Mouse (Mus musculus): ENCODE results near the gene Epha2. TPM values are rescaled to one million over a fixed set of nuclear protein-coding genes. Genes with fewer than 3 reads are reported as not detected.

The Epha2 gene
- polyA plus RNA-seq, 1 experiment from 2014 or later = 0.75 TPM

GRCm38 (mm10) chr4:141288152-141288551 is 12.9 kb upstream of the Epha2 start:
- Histone ChIP-seq H3K27ac (replicated peaks) (no peak overlapping the region), H3K9ac (no peak overlapping the region), H3K27me3 (peaks cover 81% of the 10 kb centered on the region), H3K9me3 (replicated peaks) (no peaks in the 10 kb centered on the region), H3K4me1 (replicated peaks) (peaks cover 26% of the 10 kb centered on the region), H3K4me3 (replicated peaks) (no peak overlapping the region), H3K4me2 (no peak overlapping the region), H3K36me3 (replicated peaks) (no peaks in the 10 kb centered on the region)
- 52% methylated on average over 8 of the region's 8 CpGs for WGBS (ENCODE audit: insufficient replicate concordance)
- ATAC-seq (ENCODE audit: insufficient read depth) = no peak

- peaks cover 26% of the 10 kb centered on the region for H3K4me1 ChIP-seq (replicated peaks)
- H3K27me3 ChIP-seq = peaks cover 97% of the 10 kb centered on the region
- 3% methylated on average over 47 of the region's 47 CpGs for WGBS (ENCODE audit: insufficient replicate concordance)
- no peaks in the 10 kb centered on the region for H3K9me3 ChIP-seq (replicated peaks)
- H3K4me3 ChIP-seq (replicated peaks) = peak overlapping the region; percentile 29; the same call in 1 of the 2 replicates
- H3K27ac ChIP-seq (replicated peaks) = no peak overlapping the region
- H3K4me2 ChIP-seq = peak overlapping the region; percentile 60
- no peak for ATAC-seq (ENCODE audit: insufficient read depth)
- no peak overlapping the region for H3K9ac ChIP-seq
- no peaks in the 10 kb centered on the region for H3K36me3 ChIP-seq (replicated peaks)
Measured at GRCm38 (mm10) chr4:141291571-141292375, 9.3 kb upstream of the Epha2 start.

- Histone ChIP-seq H3K4me2 (peak overlapping the region; percentile 25; the same call in 1 of the 2 replicates), H3K9ac (no peak overlapping the region), H3K4me3 (replicated peaks) (0 out of 2 replicates have a peak overlapping the region, but pooled peaks have one; percentile 7), H3K27ac (replicated peaks) (no peak overlapping the region), H3K27me3 (peaks cover 95% of the 10 kb centered on the region), H3K4me1 (replicated peaks) (peaks cover 14% of the 10 kb centered on the region), H3K9me3 (replicated peaks) (no peaks in the 10 kb centered on the region), H3K36me3 (replicated peaks) (no peaks in the 10 kb centered on the region)
- WGBS (ENCODE audit: insufficient replicate concordance) = 10% methylated on average over 15 of the region's 15 CpGs
- ATAC-seq (ENCODE audit: insufficient read depth) = no peak
Measured at GRCm38 (mm10) chr4:141295774-141296186, 5.3 kb upstream of the Epha2 start.

GRCm38 (mm10) chr4:141297934-141298333 is 3.1 kb upstream of the Epha2 start:
- H3K27me3 ChIP-seq = peaks cover 95% of the 10 kb centered on the region
- H3K27ac ChIP-seq (replicated peaks) = no peak overlapping the region
- WGBS (ENCODE audit: insufficient replicate concordance) = 58% methylated on average over 7 of the region's 7 CpGs
- no peaks in the 10 kb centered on the region for H3K9me3 ChIP-seq (replicated peaks)
- no peak for ATAC-seq (ENCODE audit: insufficient read depth)
- no peaks in the 10 kb centered on the region for H3K36me3 ChIP-seq (replicated peaks)
- no peak overlapping the region for H3K4me2 ChIP-seq
- H3K4me3 ChIP-seq (replicated peaks) = no peak overlapping the region
- peaks cover 22% of the 10 kb centered on the region for H3K4me1 ChIP-seq (replicated peaks)
- no peak overlapping the region for H3K9ac ChIP-seq

- Histone ChIP-seq H3K4me2 (no peak overlapping the region), H3K4me1 (replicated peaks) (peaks cover 22% of the 10 kb centered on the region), H3K27me3 (peaks cover 95% of the 10 kb centered on the region), H3K9me3 (replicated peaks) (no peaks in the 10 kb centered on the region), H3K36me3 (replicated peaks) (no peaks in the 10 kb centered on the region), H3K4me3 (replicated peaks) (no peak overlapping the region), H3K27ac (replicated peaks) (no peak overlapping the region), H3K9ac (no peak overlapping the region)
- ATAC-seq (ENCODE audit: insufficient read depth) = no peak
- WGBS (ENCODE audit: insufficient replicate concordance) = 27% methylated on average over 13 of the region's 13 CpGs
Measured at GRCm38 (mm10) chr4:141299356-141299755, 1.7 kb upstream of the Epha2 start.

GRCm38 (mm10) chr4:141300196-141300595 is 844 bp upstream of the Epha2 start:
- ATAC-seq (ENCODE audit: insufficient read depth) = no peak
- Histone ChIP-seq H3K4me2 (no peak overlapping the region), H3K4me3 (replicated peaks) (no peak overlapping the region), H3K27ac (replicated peaks) (no peak overlapping the region), H3K36me3 (replicated peaks) (no peaks in the 10 kb centered on the region), H3K4me1 (replicated peaks) (peaks cover 22% of the 10 kb centered on the region), H3K9ac (no peak overlapping the region), H3K27me3 (peaks cover 89% of the 10 kb centered on the region), H3K9me3 (replicated peaks) (no peaks in the 10 kb centered on the region)
- 28% methylated on average over 4 of the region's 4 CpGs for WGBS (ENCODE audit: insufficient replicate concordance)

GRCm38 (mm10) chr4:141301591-141302427 is 769 bp downstream of the Epha2 start:
- Histone ChIP-seq H3K27ac (replicated peaks) (no peak overlapping the region), H3K9me3 (replicated peaks) (no peaks in the 10 kb centered on the region), H3K4me1 (replicated peaks) (peaks cover 18% of the 10 kb centered on the region; the same call in 1 of the 2 replicates), H3K36me3 (replicated peaks) (no peaks in the 10 kb centered on the region), H3K4me3 (replicated peaks) (peak overlapping the region; percentile 58), H3K9ac (peak overlapping the region; percentile 40), H3K27me3 (peaks cover 76% of the 10 kb centered on the region), H3K4me2 (peak overlapping the region; percentile 64)
- no peak for ATAC-seq (ENCODE audit: insufficient read depth)
- 2% methylated on average over 50 of the region's 51 CpGs for WGBS (ENCODE audit: insufficient replicate concordance)

GRCm38 (mm10) chr4:141302428-141303401 is 1.7 kb downstream of the Epha2 start:
- 16% methylated on average over 27 of the region's 27 CpGs for WGBS (ENCODE audit: insufficient replicate concordance)
- Histone ChIP-seq H3K36me3 (replicated peaks) (no peaks in the 10 kb centered on the region), H3K4me2 (peak overlapping the region; percentile 64), H3K27me3 (peaks cover 67% of the 10 kb centered on the region), H3K9me3 (replicated peaks) (no peaks in the 10 kb centered on the region), H3K9ac (peak overlapping the region; percentile 40; the same call in 1 of the 2 replicates), H3K27ac (replicated peaks) (no peak overlapping the region), H3K4me3 (replicated peaks) (peak overlapping the region; percentile 58), H3K4me1 (replicated peaks) (peaks cover 18% of the 10 kb centered on the region; the same call in 1 of the 2 replicates)
- ATAC-seq (ENCODE audit: insufficient read depth) = no peak

GRCm38 (mm10) chr4:141303402-141304222 is 2.6 kb downstream of the Epha2 start:
- Histone ChIP-seq H3K4me2 (no peak overlapping the region), H3K27ac (replicated peaks) (no peak overlapping the region), H3K9me3 (replicated peaks) (no peaks in the 10 kb centered on the region), H3K36me3 (replicated peaks) (no peaks in the 10 kb centered on the region), H3K27me3 (peaks cover 60% of the 10 kb centered on the region), H3K4me3 (replicated peaks) (no peak overlapping the region), H3K4me1 (replicated peaks) (peaks cover 18% of the 10 kb centered on the region; the same call in 1 of the 2 replicates), H3K9ac (no peak overlapping the region)
- ATAC-seq (ENCODE audit: insufficient read depth) = no peak
- 49% methylated on average over 7 of the region's 7 CpGs for WGBS (ENCODE audit: insufficient replicate concordance)

GRCm38 (mm10) chr4:141304223-141304611 is 3.2 kb downstream of the Epha2 start:
- H3K9me3 ChIP-seq (replicated peaks) = no peaks in the 10 kb centered on the region
- H3K4me1 ChIP-seq (replicated peaks) = peaks cover 23% of the 10 kb centered on the region
- no peak overlapping the region for H3K9ac ChIP-seq
- ATAC-seq (ENCODE audit: insufficient read depth) = no peak
- WGBS (ENCODE audit: insufficient replicate concordance) = 36% methylated on average over 4 of the region's 4 CpGs
- peaks cover 54% of the 10 kb centered on the region for H3K27me3 ChIP-seq
- H3K27ac ChIP-seq (replicated peaks) = no peak overlapping the region
- no peak overlapping the region for H3K4me3 ChIP-seq (replicated peaks)
- no peak overlapping the region for H3K4me2 ChIP-seq
- no peaks in the 10 kb centered on the region for H3K36me3 ChIP-seq (replicated peaks)
